Mouse (Mus musculus) myocyte (in vitro differentiated cells): ENCODE measurements around the gene Atp8b3.

Experiments used
- E2F4 ChIP-seq: IDR thresholded peaks from one replicate; pipeline ENCODE4 v1.6.1; 2011; ENCODE audit warnings: mild to moderate bottlenecking, control low read depth, moderate library complexity; ENCODE audit not compliant: insufficient read depth
- MAX ChIP-seq: IDR thresholded peaks from one replicate; pipeline ENCODE4 v1.6.1; 2011; ENCODE audit warnings: low read depth, mild to moderate bottlenecking, control low read depth
- POLR2A ChIP-seq: IDR thresholded peaks from one replicate; pipeline ENCODE4 v1.6.1; 2011; ENCODE audit warnings: low read depth, mild to moderate bottlenecking, control low read depth, moderate library complexity; ENCODE audit not compliant: insufficient read length
- POLR2AphosphoS2 ChIP-seq: IDR thresholded peaks from one replicate; pipeline ENCODE4 v1.6.1; 2011; ENCODE audit warnings: low read depth, control low read depth; ENCODE audit not compliant: insufficient read length

- TF ChIP-seq POLR2A (no peak), E2F4 (no peak), POLR2AphosphoS2 (no peak), MAX (no peak)
Observed at GRCm38 (mm10) chr10:80533704-80534103, 5.2 kb downstream of the Atp8b3 start.
